Mouse (Mus musculus): ENCODE measurements around the gene Bnipl.

DNA sequence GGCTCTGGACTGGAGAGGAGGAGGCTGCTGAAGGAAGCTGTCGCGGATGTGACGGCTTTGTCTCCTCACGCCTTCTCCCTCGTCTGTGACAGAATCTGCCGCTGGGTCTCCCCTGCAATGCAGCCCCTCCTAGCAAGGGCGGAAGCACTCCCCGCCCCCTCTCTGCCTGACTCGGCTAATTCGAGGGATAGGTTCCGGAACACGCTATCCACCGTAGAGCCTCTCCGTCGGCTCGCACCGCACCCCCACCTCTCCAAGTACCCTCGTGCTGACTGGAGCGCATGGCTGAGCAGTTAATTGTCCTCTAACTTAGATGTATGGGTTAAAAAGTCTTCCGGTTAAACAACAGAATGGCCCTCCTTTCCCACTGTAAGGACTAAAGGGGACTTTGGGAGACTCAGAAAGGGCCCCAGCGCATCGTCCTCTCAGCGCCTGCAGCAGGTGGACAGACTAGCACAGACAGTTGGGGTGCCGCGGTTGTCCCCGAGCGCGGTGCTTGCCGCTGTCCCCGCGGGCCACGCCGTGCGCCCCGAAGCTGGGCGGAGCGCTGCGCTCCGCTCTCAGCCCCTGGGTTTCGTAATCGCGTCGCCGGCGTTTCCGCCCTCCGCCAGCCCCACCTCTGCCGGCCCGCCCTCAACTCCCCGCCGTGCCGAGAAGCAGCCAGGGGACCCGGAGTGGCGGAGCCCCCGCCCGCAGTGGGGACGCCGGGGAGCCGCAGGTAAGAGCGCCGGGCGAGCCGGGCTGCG, 22.7 kb downstream of the Bnipl start, which contains the start of gene Cdc42se1:
- TF ChIP-seq ZC3H11A (IDR thresholded peaks at IDR 0.05; ENCODE audit: borderline replicate concordance, low read depth, low read length) (no peak), MAFK (IDR thresholded peaks at IDR 0.05; ENCODE audit: insufficient read depth, low read depth, low read length) (peak; percentile 86), CHD2 (IDR thresholded peaks at IDR 0.05; ENCODE audit: low read depth, low read length) (0 out of 2 replicates have a peak, but pooled peaks have one; percentile 12)

All from ES-E14 (cell line).